Mouse (Mus musculus): ENCODE data around the gene Acsbg2.
"Not testable (repeated sequence)": the region's sequence is repeated elsewhere in the genome, so short reads cannot be mapped to it uniquely, and the experiment has no call there.

Gene Acsbg2

GRCm38 (mm10) chr17:56874237-56874636 is at the start of gene Acsbg2:
TSS of gene Acsbg2 (minus strand) at chr17:56874447.
- DNase-seq, result no peak

DNA sequence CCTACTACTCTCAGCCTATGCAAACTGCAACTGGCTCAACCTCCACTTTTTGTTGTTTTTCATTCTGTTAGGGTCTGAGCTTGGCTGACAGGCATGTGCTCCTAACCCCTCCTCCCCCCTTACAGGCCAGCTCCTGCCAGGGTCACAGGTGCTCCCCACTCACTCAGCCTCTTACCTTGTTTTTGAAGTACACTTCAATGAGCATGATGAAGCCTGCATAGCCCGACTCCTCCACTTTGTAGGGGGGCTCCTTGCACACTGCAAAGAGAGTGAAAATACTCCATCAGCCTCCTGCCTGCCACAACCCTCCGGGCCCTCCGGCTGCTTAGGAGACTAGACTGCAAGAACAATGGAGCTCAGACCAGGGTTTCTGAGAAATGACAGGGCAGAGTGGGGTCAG is 45.5 kb upstream of the Acsbg2 start:
- DNase-seq, result no peak

- no peak for DNase-seq
Measured at GRCm38 (mm10) chr17:56917166-56917565, 42.9 kb upstream of the Acsbg2 start.

GRCm38 (mm10) chr17:56913444-56913843 is 39.2 kb upstream of the Acsbg2 start:
- no peak for DNase-seq

DNA sequence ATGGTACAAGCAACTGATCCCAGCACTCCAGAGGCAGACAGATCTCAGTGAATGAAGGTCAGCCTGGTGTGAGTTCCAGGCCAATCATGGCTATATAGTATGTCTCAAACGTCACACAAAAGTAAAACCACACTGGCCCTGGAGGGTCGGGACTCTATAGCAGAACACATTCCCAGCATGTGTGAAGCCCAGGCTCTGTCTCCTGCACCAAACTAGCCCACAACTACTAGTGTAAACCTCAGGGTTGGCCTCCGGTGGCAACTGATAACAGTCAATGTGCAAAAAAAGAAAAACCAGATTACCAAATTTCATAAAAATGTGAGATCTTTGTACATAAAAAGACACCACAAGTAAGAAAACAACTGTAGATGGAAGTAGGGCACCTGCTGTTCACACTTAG is 38.8 kb upstream of the Acsbg2 start:
- no peak for DNase-seq

GRCm38 (mm10) chr17:56909764-56910163 is 35.5 kb upstream of the Acsbg2 start:
- DNase-seq, result not testable (repeated sequence)

DNA sequence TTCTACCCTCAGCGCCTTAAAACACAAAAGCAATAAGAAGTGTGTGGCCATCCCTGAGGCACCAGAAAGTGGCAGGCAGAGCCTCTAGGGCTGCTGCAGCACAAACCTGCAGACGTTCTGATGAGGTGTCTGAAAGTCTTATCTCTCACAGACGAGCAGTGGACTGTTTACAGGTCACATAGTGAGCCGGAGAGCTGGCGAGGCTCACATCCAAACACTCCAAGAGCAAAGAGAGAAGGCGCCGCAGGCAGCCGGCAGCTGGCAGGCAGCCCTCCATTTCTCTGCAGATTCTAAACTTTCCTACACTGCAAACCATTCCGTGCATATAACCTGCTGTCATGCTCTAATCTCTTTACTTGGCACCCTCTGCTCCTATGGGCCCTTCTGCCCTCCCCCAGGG is 33.6 kb upstream of the Acsbg2 start:
- DNase-seq, result no peak

GRCm38 (mm10) chr17:56907096-56907495 is 32.8 kb upstream of the Acsbg2 start:
- DNase-seq, result no peak

- no peak for DNase-seq
Measured at GRCm38 (mm10) chr17:56906166-56906565, 31.9 kb upstream of the Acsbg2 start.

GRCm38 (mm10) chr17:56902698-56903097 is 28.5 kb upstream of the Acsbg2 start:
- no peak for DNase-seq

- DNase-seq, result peak; percentile 77
Measured at GRCm38 (mm10) chr17:56897630-56898195, 23.5 kb upstream of the Acsbg2 start.

- peak; percentile 26 for DNase-seq
Measured at GRCm38 (mm10) chr17:56896513-56897129, 22.4 kb upstream of the Acsbg2 start.

GRCm38 (mm10) chr17:56895368-56895918 is 21.2 kb upstream of the Acsbg2 start:
- DNase-seq, result no peak

DNA sequence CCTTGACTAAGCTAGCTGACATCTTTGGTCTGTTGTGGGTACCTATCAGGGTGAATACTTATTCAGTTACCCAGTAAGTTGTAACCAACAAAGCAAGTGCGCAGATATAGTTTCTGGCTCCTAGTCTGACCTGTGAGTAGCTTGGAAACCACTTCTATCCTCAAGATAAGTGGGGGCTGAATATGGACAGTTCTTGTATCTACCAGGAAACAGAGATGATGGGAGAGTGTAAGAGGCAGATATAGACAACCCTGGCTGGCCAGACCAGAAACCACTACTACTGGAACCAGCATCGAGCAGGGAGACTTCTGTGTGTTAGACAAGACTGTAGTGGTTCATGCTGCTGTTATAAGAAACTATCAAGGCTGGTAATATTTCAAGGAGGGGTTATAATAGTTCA is 15.8 kb upstream of the Acsbg2 start:
- no peak for DNase-seq

DNA sequence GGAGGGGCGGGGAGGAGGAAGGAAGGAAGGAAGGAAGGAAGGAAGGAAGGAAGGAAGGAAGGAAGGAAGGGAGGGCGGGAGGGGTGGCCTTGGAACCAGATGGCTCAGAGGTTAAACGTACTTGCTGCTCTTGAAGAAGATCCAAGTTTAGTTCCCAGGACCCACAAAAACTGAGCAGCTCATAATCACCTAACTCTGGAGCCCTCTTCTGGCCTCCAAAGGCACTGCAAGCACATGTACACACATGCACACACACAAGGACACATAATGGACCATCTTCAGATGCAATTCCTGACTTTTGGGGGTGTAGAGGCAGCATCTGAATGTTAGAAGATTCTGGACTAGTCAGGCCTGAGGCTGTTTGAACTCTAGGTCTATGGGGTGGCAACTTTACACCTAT is 13.8 kb upstream of the Acsbg2 start:
- DNase-seq, result no peak

- DNase-seq, result no peak
Measured at GRCm38 (mm10) chr17:56884809-56885208, 10.6 kb upstream of the Acsbg2 start.

GRCm38 (mm10) chr17:56884331-56884730 is 10.1 kb upstream of the Acsbg2 start:
- DNase-seq, result no peak

GRCm38 (mm10) chr17:56883612-56884011 is 9.4 kb upstream of the Acsbg2 start:
- DNase-seq, result no peak

DNA sequence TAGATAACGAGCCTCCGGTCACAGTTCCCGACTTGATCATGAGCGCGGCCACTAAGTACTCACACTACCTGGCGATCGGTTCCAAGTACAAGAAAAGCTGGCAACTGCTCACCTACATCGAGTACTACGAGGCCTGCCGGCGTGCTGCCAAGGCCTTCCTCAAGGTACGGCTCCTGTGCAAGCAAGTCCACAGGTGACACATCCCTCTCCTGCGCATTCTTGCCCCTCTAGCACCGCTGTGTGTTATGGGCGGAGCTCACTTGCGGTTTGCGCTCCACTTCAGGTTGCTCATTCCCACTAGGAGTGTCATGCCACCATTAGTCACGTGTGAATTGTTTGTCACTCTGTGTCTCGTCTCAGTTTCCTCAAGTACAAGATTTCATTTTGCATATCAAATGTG is 3.2 kb upstream of the Acsbg2 start:
- no peak for DNase-seq

DNA sequence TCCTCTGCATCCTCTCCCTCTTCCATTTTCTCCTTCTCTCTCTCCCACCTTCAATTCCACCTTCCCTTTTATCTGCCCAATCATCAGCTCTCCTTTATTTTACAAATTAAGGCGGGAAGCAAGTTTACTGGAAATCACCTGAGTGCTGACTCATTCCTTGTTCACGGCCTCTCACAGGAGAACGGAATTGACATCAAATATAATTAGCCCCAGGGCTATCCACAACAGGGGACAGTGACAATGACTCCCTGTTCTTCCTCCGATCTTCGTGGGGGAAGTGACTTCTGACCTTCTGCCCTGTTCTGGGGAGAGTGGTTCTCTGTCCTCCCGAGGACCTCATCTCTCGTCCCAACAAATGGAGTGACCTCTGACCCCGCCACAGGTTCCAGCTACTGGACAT is 2.7 kb upstream of the Acsbg2 start:
- DNase-seq, result no peak

DNA sequence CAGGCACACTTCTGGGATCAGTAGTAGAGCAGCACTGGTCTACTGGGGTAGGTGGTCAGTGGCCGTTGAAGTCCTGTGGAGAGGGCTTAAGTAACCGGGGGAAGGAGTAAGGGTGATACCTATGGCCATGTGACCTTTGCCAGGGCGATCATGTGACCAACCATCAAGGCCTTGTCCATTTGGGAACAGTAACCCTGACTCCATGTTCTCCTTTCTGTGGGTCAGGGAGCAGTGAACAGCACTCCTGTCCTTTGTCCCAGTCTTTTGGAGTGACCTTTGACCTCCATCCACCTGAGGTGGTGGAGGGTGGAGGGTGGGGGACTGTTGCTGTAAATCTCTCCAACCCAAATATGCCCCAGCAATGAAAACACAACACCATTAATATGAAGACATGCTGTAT is 2.2 kb upstream of the Acsbg2 start:
- no peak for DNase-seq

GRCm38 (mm10) chr17:56874936-56875651 is 847 bp upstream of the Acsbg2 start, which contains the start of gene 1700061G19Rik:
TSS of gene 1700061G19Rik (plus strand) at chr17:56875477.
- no peak for DNase-seq

DNA sequence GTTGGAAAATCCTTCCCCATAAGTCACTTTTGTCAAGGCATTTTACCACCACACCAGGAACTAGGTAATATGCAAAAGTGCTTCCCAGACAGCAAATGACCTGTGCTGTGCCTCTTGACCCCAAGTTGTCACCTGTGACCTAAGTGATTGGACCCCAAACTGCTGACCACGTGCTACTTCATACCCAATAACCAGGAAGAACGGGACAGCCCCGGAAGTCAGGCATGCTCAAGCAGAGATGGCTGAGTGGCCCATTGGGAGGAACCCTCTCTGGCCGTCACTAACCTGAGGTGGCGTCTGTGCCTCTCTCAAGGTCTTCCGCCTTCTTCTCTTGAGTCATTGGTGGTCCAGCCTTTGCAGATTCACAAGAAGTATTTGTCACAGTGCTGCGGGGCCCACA is 1.7 kb downstream of the Acsbg2 start:
- no peak for DNase-seq

- no peak for DNase-seq
Measured at GRCm38 (mm10) chr17:56871767-56872166, 2.5 kb downstream of the Acsbg2 start.

Measured in embryo, embryonic 11 days (tissue).